Mouse (Mus musculus): ENCODE data around the gene Gm21775. TPM values are rescaled to one million over a fixed set of nuclear protein-coding genes. Genes with fewer than 3 reads are reported as not detected.

Gm21775 gene
- total RNA-seq (2023) = not detected in 2 replicates

GRCm38 (mm10) chrY:10553153-10553552 lies at the start of gene Gm21775:
TSS of gene Gm21775 (plus strand) at chrY:10553453.

DNA sequence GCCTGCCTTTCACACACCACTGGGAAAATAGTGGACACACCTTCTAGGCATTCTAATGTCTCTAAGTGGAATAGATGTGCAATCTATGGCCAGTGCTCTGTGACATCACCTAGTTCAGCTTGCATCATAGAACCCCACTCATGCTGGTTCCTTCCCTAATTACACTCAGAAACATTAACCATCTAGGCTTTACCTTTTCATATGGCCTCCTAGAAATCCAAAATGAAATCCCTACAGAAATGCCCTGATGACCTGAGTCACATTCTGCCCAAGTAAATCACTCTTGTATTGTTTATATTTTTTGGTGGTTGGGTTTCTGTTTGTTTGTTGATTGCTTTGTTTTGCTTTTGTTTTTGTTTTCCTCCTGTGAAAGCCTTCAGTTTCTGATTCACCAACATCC lies 17.3 kb upstream of the Gm21775 start, which contains the start of gene Gm20737:
Gene Gm20737, minus strand, starts transcription at position 101 of the 400 bp plus-strand sequence.

Other genes starting within 250 kb of the Gm21775 start
- gene Gm20834, start 228.9 kb upstream of the Gm21775 start, total RNA-seq (2023) = not detected in 2 replicates
- not detected in 2 replicates for gene Gm28510, start 140.7 kb upstream of the Gm21775 start, total RNA-seq (2023)
- not detected in 2 replicates for gene Gm20737, start 17.4 kb upstream of the Gm21775 start, total RNA-seq (2023)
- not detected in 2 replicates for gene Gm21900, start 62.9 kb downstream of the Gm21775 start, total RNA-seq (2023)
- not detected in 2 replicates for gene Gm20777, start 199.0 kb downstream of the Gm21775 start, total RNA-seq (2023)

All from neutrophil, adult 65 days (primary cell).